Comparison of ENCODE assay signal across 8 mouse cellular contexts in genomic region chr9:54916401-54916800, GRCm38 (mm10). TPM values are rescaled to one million over a fixed set of nuclear protein-coding genes. Genes with fewer than 3 reads are reported as not detected.
DNase-seq lines count a peak whose midpoint lies in the region; ATAC-seq and TF ChIP-seq lines count a peak whose summit lies in the region.

No protein-coding gene starts in this region.

- peaks cover 4% of the 10 kb centered on the region; the same call in 1 of the 2 replicates for H3K9me3 ChIP-seq in heart, embryonic 12.5 days (replicated peaks)
- H3K9me3 ChIP-seq in heart, postnatal 0 days (replicated peaks; ENCODE audit: control insufficient read depth, low read length) = 0 out of 2 replicates have a peak, but pooled peaks cover 4% of the 10 kb centered on the region
- H3K9me3 ChIP-seq in midbrain, embryonic 12.5 days = no peaks in the 10 kb centered on the region

- intact Hi-C loops in heart, postnatal 36 days (cut with DNase I) = loop anchor here (2.0 to 5.0 kb wide), 2 partner anchors 34 to 191 kb away; partner anchors contain the start of genes AY074887 and Psma4

- 67% methylated on average over 8 of the region's 8 CpGs for WGBS in heart, embryonic 12.5 days
- 72% methylated on average over 8 of the region's 8 CpGs for WGBS in heart, postnatal 0 days
- WGBS in midbrain, embryonic 12.5 days = 71% methylated on average over 8 of the region's 8 CpGs

- TF ChIP-seq CTCF in heart, postnatal 0 days (IDR thresholded peaks at IDR 0.05; ENCODE audit: low read depth) = no peak

- H3K4me3 ChIP-seq in heart, embryonic 12.5 days = no peak overlapping the region
- H3K4me3 ChIP-seq in brown adipose tissue, adult 24 weeks (ENCODE audit: insufficient read depth, low read depth, low read length) = peak overlapping the region; percentile 76; the same call in 1 of the 2 replicates
- peak overlapping the region; percentile 71 for H3K4me3 ChIP-seq in heart, postnatal 0 days (ENCODE audit: low read depth, low read length)
- H3K4me3 ChIP-seq in midbrain, embryonic 12.5 days = peak overlapping the region; percentile 57

- 0 out of 2 replicates have a peak, but pooled peaks cover 4% of the 10 kb centered on the region for H3K4me1 ChIP-seq in heart, embryonic 12.5 days (replicated peaks)
- no peaks in the 10 kb centered on the region for H3K4me1 ChIP-seq in brown adipose tissue, adult 24 weeks (ENCODE audit: control insufficient read depth, insufficient read depth, insufficient read length, low read length)
- H3K4me1 ChIP-seq in heart, postnatal 0 days (ENCODE audit: control insufficient read depth, insufficient read depth) = no peaks in the 10 kb centered on the region
- no peaks in the 10 kb centered on the region for H3K4me1 ChIP-seq in midbrain, embryonic 12.5 days

- peaks cover 3% of the 10 kb centered on the region for H3K36me3 ChIP-seq in heart, embryonic 12.5 days
- peaks cover 6% of the 10 kb centered on the region for H3K36me3 ChIP-seq in heart, postnatal 0 days (replicated peaks; ENCODE audit: control insufficient read depth, insufficient read depth, low read length)
- H3K36me3 ChIP-seq in midbrain, embryonic 12.5 days = peaks cover 5% of the 10 kb centered on the region; the same call in 1 of the 2 replicates

- DNase-seq in heart, postnatal 36 days = no peak
- no peak for DNase-seq in heart, postnatal 0 days (ENCODE audit: low spot score)
- DNase-seq in adrenal gland, postnatal 25 days = no peak
- no peak for DNase-seq in urinary bladder, adult 18-20 months (ENCODE audit: low spot score in 2 of 2)

- H3K27me3 ChIP-seq in heart, embryonic 12.5 days (replicated peaks) = no peaks in the 10 kb centered on the region
- H3K27me3 ChIP-seq in heart, postnatal 0 days (ENCODE audit: control insufficient read depth, insufficient read depth, low read length) = no peaks in the 10 kb centered on the region
- no peaks in the 10 kb centered on the region for H3K27me3 ChIP-seq in midbrain, embryonic 12.5 days

- TF ChIP-seq EP300 in heart, postnatal 0 days (IDR thresholded peaks at IDR 0.05; ENCODE audit: low read depth) = no peak

- peak; percentile 10; the same call in 1 of the 2 replicates for ATAC-seq in heart, embryonic 12.5 days (ENCODE audit: insufficient number of reproducible peaks, low FRiP score)
- ATAC-seq in heart, postnatal 0 days (ENCODE audit: insufficient read depth, low read depth) = peak; percentile 7; the same call in 1 of the 2 replicates
- peak; percentile 42; the same call in 1 of the 2 replicates for ATAC-seq in midbrain, embryonic 12.5 days (ENCODE audit: low FRiP score, low read depth)
- no peak for ATAC-seq in granulocyte monocyte progenitor cell, adult 5-6 weeks (replicated peaks; ENCODE audit: poor library complexity, severe bottlenecking)

- no peak overlapping the region for H3K9ac ChIP-seq in heart, embryonic 12.5 days
- H3K9ac ChIP-seq in heart, postnatal 0 days (replicated peaks; ENCODE audit: low read depth, low read length) = no peak overlapping the region
- H3K9ac ChIP-seq in midbrain, embryonic 12.5 days (replicated peaks) = no peak overlapping the region

- peak overlapping the region; percentile 93 for H3K4me2 ChIP-seq in heart, embryonic 12.5 days
- peak overlapping the region; percentile 77 for H3K4me2 ChIP-seq in heart, postnatal 0 days (ENCODE audit: low read depth, low read length)
- peak overlapping the region; percentile 74 for H3K4me2 ChIP-seq in midbrain, embryonic 12.5 days (replicated peaks)

- H3K27ac ChIP-seq in heart, embryonic 12.5 days (ENCODE audit: poor library complexity, severe bottlenecking) = no peak overlapping the region
- H3K27ac ChIP-seq in brown adipose tissue, adult 24 weeks (replicated peaks; ENCODE audit: low read depth, low read length) = no peak overlapping the region
- H3K27ac ChIP-seq in heart, postnatal 0 days (ENCODE audit: low read depth) = no peak overlapping the region
- no peak overlapping the region for H3K27ac ChIP-seq in midbrain, embryonic 12.5 days (replicated peaks)

RNA-seq across cellular contexts. Expression of gene Hykk, which starts 0.7 kb away (rescaled TPM):
- polyA plus RNA-seq in heart, embryonic 12.5 days (2016; fragmentation: Nextera tagmentation; extraction: Ambion mirVana) = 2.7 and 3.7 TPM in 2 replicates
- total RNA-seq in heart, postnatal 36 days (2021) = under 1 TPM; 0.94 to 0.98 TPM
- polyA plus RNA-seq in brown adipose tissue, adult 24 weeks (2012; ENCODE audit: insufficient read depth, insufficient read length, missing spikeins) = 2.0 and 2.1 TPM in 2 replicates
- 3.3 and 3.6 TPM in 2 replicates for total RNA-seq in heart, postnatal 0 days (2014; rRNA removed; ENCODE audit: low replicate concordance)
- polyA plus RNA-seq in heart, postnatal 0 days (2015; fragmentation: Nextera tagmentation; extraction: Ambion mirVana) = 1.4 and 1.5 TPM in 2 replicates
- polyA plus RNA-seq in midbrain, embryonic 12.5 days (2016; fragmentation: Nextera tagmentation; extraction: Ambion mirVana) = 4.9 and 5.0 TPM in 2 replicates
- 2.4 and 2.5 TPM in 2 replicates for total RNA-seq in adrenal gland, postnatal 25 days (2021)
- not detected in 2 replicates for total RNA-seq in granulocyte monocyte progenitor cell, adult 5-6 weeks (2014; fragmentation: Nextera tagmentation)
- total RNA-seq in granulocyte monocyte progenitor cell, adult 5-6 weeks (2017) = not detected in 2 replicates

RNA-seq across cellular contexts. Expression of gene Psma4, which starts 34.2 kb away (rescaled TPM):
- polyA plus RNA-seq in heart, embryonic 12.5 days (2016; fragmentation: Nextera tagmentation; extraction: Ambion mirVana) = 237 and 247 TPM in 2 replicates
- 100 to 1,000 TPM; 135 to 138 TPM for total RNA-seq in heart, postnatal 36 days (2021)
- 266 and 280 TPM in 2 replicates for polyA plus RNA-seq in brown adipose tissue, adult 24 weeks (2012; ENCODE audit: insufficient read depth, insufficient read length, missing spikeins)
- total RNA-seq in heart, postnatal 0 days (2014; rRNA removed; ENCODE audit: low replicate concordance) = 200 and 381 TPM in 2 replicates
- 224 and 230 TPM in 2 replicates for polyA plus RNA-seq in heart, postnatal 0 days (2015; fragmentation: Nextera tagmentation; extraction: Ambion mirVana)
- polyA plus RNA-seq in midbrain, embryonic 12.5 days (2016; fragmentation: Nextera tagmentation; extraction: Ambion mirVana) = 263 and 273 TPM in 2 replicates
- 202 and 203 TPM in 2 replicates for total RNA-seq in adrenal gland, postnatal 25 days (2021)
- total RNA-seq in granulocyte monocyte progenitor cell, adult 5-6 weeks (2014; fragmentation: Nextera tagmentation) = 265 and 329 TPM in 2 replicates
- 370 and 473 TPM in 2 replicates for total RNA-seq in granulocyte monocyte progenitor cell, adult 5-6 weeks (2017)

RNA-seq across cellular contexts. Expression of gene AY074887, which starts 34.4 kb away (rescaled TPM):
- polyA plus RNA-seq in heart, embryonic 12.5 days (2016; fragmentation: Nextera tagmentation; extraction: Ambion mirVana) = 0.35 and 0.38 TPM in 2 replicates
- total RNA-seq in heart, postnatal 36 days (2021) = not detected
- 2.0 TPM in 1 of 2 replicates, not detected in the other for polyA plus RNA-seq in brown adipose tissue, adult 24 weeks (2012; ENCODE audit: insufficient read depth, insufficient read length, missing spikeins)
- total RNA-seq in heart, postnatal 0 days (2014; rRNA removed; ENCODE audit: low replicate concordance) = not detected in 2 replicates
- polyA plus RNA-seq in heart, postnatal 0 days (2015; fragmentation: Nextera tagmentation; extraction: Ambion mirVana) = 0.32 and 0.37 TPM in 2 replicates
- polyA plus RNA-seq in midbrain, embryonic 12.5 days (2016; fragmentation: Nextera tagmentation; extraction: Ambion mirVana) = 0.73 and 1.2 TPM in 2 replicates
- not detected in 2 replicates for total RNA-seq in adrenal gland, postnatal 25 days (2021)
- not detected in 2 replicates for total RNA-seq in granulocyte monocyte progenitor cell, adult 5-6 weeks (2014; fragmentation: Nextera tagmentation)
- total RNA-seq in granulocyte monocyte progenitor cell, adult 5-6 weeks (2017) = not detected in 2 replicates

RNA-seq across cellular contexts. Expression of gene Ireb2, which starts 52.8 kb away (rescaled TPM):
- 36.0 and 37.1 TPM in 2 replicates for polyA plus RNA-seq in heart, embryonic 12.5 days (2016; fragmentation: Nextera tagmentation; extraction: Ambion mirVana)
- 10 to 100 TPM; 30.1 to 30.5 TPM for total RNA-seq in heart, postnatal 36 days (2021)
- 15.7 and 18.2 TPM in 2 replicates for polyA plus RNA-seq in brown adipose tissue, adult 24 weeks (2012; ENCODE audit: insufficient read depth, insufficient read length, missing spikeins)
- total RNA-seq in heart, postnatal 0 days (2014; rRNA removed; ENCODE audit: low replicate concordance) = 17.7 and 21.1 TPM in 2 replicates
- 12.1 and 14.4 TPM in 2 replicates for polyA plus RNA-seq in heart, postnatal 0 days (2015; fragmentation: Nextera tagmentation; extraction: Ambion mirVana)
- 69.3 and 72.6 TPM in 2 replicates for polyA plus RNA-seq in midbrain, embryonic 12.5 days (2016; fragmentation: Nextera tagmentation; extraction: Ambion mirVana)
- 63.1 and 64.0 TPM in 2 replicates for total RNA-seq in adrenal gland, postnatal 25 days (2021)
- 31.6 and 48.7 TPM in 2 replicates for total RNA-seq in granulocyte monocyte progenitor cell, adult 5-6 weeks (2014; fragmentation: Nextera tagmentation)
- 24.9 and 31.9 TPM in 2 replicates for total RNA-seq in granulocyte monocyte progenitor cell, adult 5-6 weeks (2017)
